Mouse (Mus musculus): ENCODE measurements around the gene Tmem19. TPM values are rescaled to one million over a fixed set of nuclear protein-coding genes. Genes with fewer than 3 reads are reported as not detected.

Tmem19 gene
- polyA plus RNA-seq, 1 experiment from 2014 or later: 47.4 TPM

- DNase-seq (ENCODE audit: low spot score): no peak
- H3K4me1 ChIP-seq (replicated peaks; ENCODE audit: insufficient read depth, low read length): no peaks in the 10 kb centered on the region
- WGBS: 8% methylated on average over 9 of the region's 9 CpGs
- peak overlapping the region; percentile 48 for H3K9ac ChIP-seq (ENCODE audit: low read depth, low read length)
- no peak for ATAC-seq (replicated peaks; ENCODE audit: low FRiP score, low read depth)
- no peaks in the 10 kb centered on the region for H3K9me3 ChIP-seq (replicated peaks; ENCODE audit: low read length)
- H3K27me3 ChIP-seq (ENCODE audit: insufficient read depth, low read length): no peaks in the 10 kb centered on the region
- TF ChIP-seq CTCF (IDR thresholded peaks at IDR 0.05; ENCODE audit: low read depth): no peak
- H3K36me3 ChIP-seq (ENCODE audit: insufficient read depth, low read length): no peaks in the 10 kb centered on the region
- H3K27ac ChIP-seq: peak overlapping the region; percentile 89
- H3K4me3 ChIP-seq (replicated peaks; ENCODE audit: low read depth, low read length): peak overlapping the region; percentile 42
- peak overlapping the region; percentile 63 for H3K4me2 ChIP-seq (ENCODE audit: low read length)
Observed at GRCm38 (mm10) chr10:115362623-115362964, 293 bp upstream of the Tmem19 start.

DNA sequence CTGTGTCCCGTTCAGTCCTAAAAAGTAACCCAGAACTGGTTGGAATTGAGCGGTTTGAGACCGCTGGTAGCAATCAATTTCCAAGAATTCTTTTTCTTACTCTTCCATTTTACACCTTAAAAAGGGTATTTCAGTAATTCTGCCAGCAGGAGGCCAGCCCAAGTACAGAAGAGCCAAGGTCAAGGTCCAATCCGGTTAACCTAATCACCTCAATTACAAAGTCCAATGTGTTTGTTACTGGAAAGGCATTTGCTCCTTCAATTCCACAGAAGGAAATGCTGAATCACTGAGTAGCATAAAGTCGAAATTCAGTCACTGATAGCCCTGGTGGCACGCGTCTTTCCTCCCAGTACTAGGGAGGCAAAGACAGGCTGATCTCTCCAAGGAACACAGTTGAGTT is 3.2 kb downstream of the Tmem19 start:
- no peak overlapping the region for H3K9ac ChIP-seq (ENCODE audit: low read depth, low read length)
- 0 out of 2 replicates have a peak, but pooled peaks cover 5% of the 10 kb centered on the region for H3K36me3 ChIP-seq (ENCODE audit: insufficient read depth, low read length)
- H3K27ac ChIP-seq: no peak overlapping the region
- no peaks in the 10 kb centered on the region for H3K27me3 ChIP-seq (ENCODE audit: insufficient read depth, low read length)
- no peaks in the 10 kb centered on the region for H3K4me1 ChIP-seq (replicated peaks; ENCODE audit: insufficient read depth, low read length)
- H3K4me3 ChIP-seq (replicated peaks; ENCODE audit: low read depth, low read length): no peak overlapping the region
- ATAC-seq (replicated peaks; ENCODE audit: low FRiP score, low read depth) (no peak), DNase-seq (ENCODE audit: low spot score) (peak; percentile 32)
- no peak overlapping the region for H3K4me2 ChIP-seq (ENCODE audit: low read length)
- WGBS: 87% methylated on average over 7 of the region's 7 CpGs
- TF ChIP-seq CTCF (IDR thresholded peaks at IDR 0.05; ENCODE audit: low read depth): peak; percentile 32; the same call in 1 of the 2 replicates
- H3K9me3 ChIP-seq (replicated peaks; ENCODE audit: low read length): no peaks in the 10 kb centered on the region

GRCm38 (mm10) chr10:115358216-115358919 is 3.9 kb downstream of the Tmem19 start:
- Histone ChIP-seq H3K4me1 (replicated peaks; ENCODE audit: insufficient read depth, low read length) (no peaks in the 10 kb centered on the region), H3K4me2 (ENCODE audit: low read length) (no peak overlapping the region), H3K27ac (no peak overlapping the region), H3K27me3 (ENCODE audit: insufficient read depth, low read length) (no peaks in the 10 kb centered on the region), H3K9ac (ENCODE audit: low read depth, low read length) (no peak overlapping the region), H3K4me3 (replicated peaks; ENCODE audit: low read depth, low read length) (no peak overlapping the region), H3K36me3 (ENCODE audit: insufficient read depth, low read length) (0 out of 2 replicates have a peak, but pooled peaks cover 5% of the 10 kb centered on the region), H3K9me3 (replicated peaks; ENCODE audit: low read length) (no peaks in the 10 kb centered on the region)
- no peak for TF ChIP-seq CTCF (IDR thresholded peaks at IDR 0.05; ENCODE audit: low read depth)
- ATAC-seq (replicated peaks; ENCODE audit: low FRiP score, low read depth) (no peak), DNase-seq (ENCODE audit: low spot score) (no peak)
- 88% methylated on average over 17 of the region's 17 CpGs for WGBS

DNA sequence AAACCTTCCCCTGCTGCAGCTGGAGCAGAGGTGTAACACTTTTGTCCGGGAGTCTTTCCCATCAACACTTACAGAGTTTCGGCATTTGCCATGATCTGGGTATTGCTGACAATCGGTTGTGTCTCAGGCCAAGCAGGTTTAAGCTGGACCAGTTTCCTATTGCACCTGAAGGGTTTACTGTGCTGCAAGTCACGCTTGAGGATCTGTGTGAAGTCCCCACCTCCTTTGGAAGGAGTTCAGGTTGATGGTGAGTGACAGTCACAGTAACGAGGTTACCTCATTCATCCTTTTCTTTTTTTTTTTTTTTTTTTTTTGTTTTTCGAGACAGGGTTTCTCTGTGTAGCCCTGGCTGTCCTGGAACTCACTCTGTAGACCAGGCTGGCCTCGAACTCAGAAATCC is 6.2 kb downstream of the Tmem19 start:
- ATAC-seq (replicated peaks; ENCODE audit: low FRiP score, low read depth) (no peak), DNase-seq (ENCODE audit: low spot score) (no peak)
- Histone ChIP-seq H3K9ac (ENCODE audit: low read depth, low read length) (no peak overlapping the region), H3K4me2 (ENCODE audit: low read length) (no peak overlapping the region), H3K4me3 (replicated peaks; ENCODE audit: low read depth, low read length) (no peak overlapping the region), H3K4me1 (replicated peaks; ENCODE audit: insufficient read depth, low read length) (no peaks in the 10 kb centered on the region), H3K27me3 (ENCODE audit: insufficient read depth, low read length) (no peaks in the 10 kb centered on the region), H3K9me3 (replicated peaks; ENCODE audit: low read length) (no peaks in the 10 kb centered on the region), H3K36me3 (ENCODE audit: insufficient read depth, low read length) (0 out of 2 replicates have a peak, but pooled peaks cover 5% of the 10 kb centered on the region), H3K27ac (no peak overlapping the region)
- TF ChIP-seq CTCF (IDR thresholded peaks at IDR 0.05; ENCODE audit: low read depth): no peak
- WGBS: 92% methylated on average over 6 of the region's 7 CpGs

GRCm38 (mm10) chr10:115355016-115355415 is 7.3 kb downstream of the Tmem19 start:
- H3K4me2 ChIP-seq (ENCODE audit: low read length): no peak overlapping the region
- 0 out of 2 replicates have a peak, but pooled peaks cover 1% of the 10 kb centered on the region for H3K4me1 ChIP-seq (replicated peaks; ENCODE audit: insufficient read depth, low read length)
- H3K9ac ChIP-seq (ENCODE audit: low read depth, low read length): no peak overlapping the region
- TF ChIP-seq CTCF (IDR thresholded peaks at IDR 0.05; ENCODE audit: low read depth): no peak
- no peak overlapping the region for H3K27ac ChIP-seq
- 92% methylated on average over 6 of the region's 6 CpGs for WGBS
- no peak overlapping the region for H3K4me3 ChIP-seq (replicated peaks; ENCODE audit: low read depth, low read length)
- no peaks in the 10 kb centered on the region for H3K9me3 ChIP-seq (replicated peaks; ENCODE audit: low read length)
- DNase-seq (ENCODE audit: low spot score): no peak
- 0 out of 2 replicates have a peak, but pooled peaks cover 5% of the 10 kb centered on the region for H3K36me3 ChIP-seq (ENCODE audit: insufficient read depth, low read length)
- ATAC-seq (replicated peaks; ENCODE audit: low FRiP score, low read depth): no peak
- no peaks in the 10 kb centered on the region for H3K27me3 ChIP-seq (ENCODE audit: insufficient read depth, low read length)

DNA sequence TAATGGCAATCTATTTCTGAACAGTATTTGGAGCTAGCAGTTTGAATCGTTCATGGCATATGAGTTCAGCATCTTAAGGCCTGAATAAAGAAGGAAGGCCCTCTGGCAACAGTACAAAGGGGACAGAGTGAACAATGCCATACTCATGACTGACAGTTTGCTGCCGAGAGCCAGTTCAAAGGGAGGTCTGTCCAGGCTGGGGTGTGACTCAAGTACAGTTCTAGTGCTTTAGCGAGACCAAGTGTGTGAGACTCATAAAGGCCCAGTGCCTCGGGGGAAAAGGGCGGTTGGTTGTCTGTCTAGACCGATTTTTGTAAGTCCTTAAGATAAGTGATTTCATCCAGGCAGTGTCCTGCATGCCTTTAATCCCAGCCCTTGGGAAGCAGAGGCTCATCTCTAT is 7.7 kb downstream of the Tmem19 start:
- no peaks in the 10 kb centered on the region for H3K27me3 ChIP-seq (ENCODE audit: insufficient read depth, low read length)
- no peak overlapping the region for H3K27ac ChIP-seq
- DNase-seq (ENCODE audit: low spot score) (no peak), ATAC-seq (replicated peaks; ENCODE audit: low FRiP score, low read depth) (no peak)
- H3K36me3 ChIP-seq (ENCODE audit: insufficient read depth, low read length): 0 out of 2 replicates have a peak, but pooled peaks cover 5% of the 10 kb centered on the region
- H3K9me3 ChIP-seq (replicated peaks; ENCODE audit: low read length): no peaks in the 10 kb centered on the region
- H3K4me3 ChIP-seq (replicated peaks; ENCODE audit: low read depth, low read length): no peak overlapping the region
- H3K4me1 ChIP-seq (replicated peaks; ENCODE audit: insufficient read depth, low read length): 0 out of 2 replicates have a peak, but pooled peaks cover 5% of the 10 kb centered on the region
- no peak overlapping the region for H3K9ac ChIP-seq (ENCODE audit: low read depth, low read length)
- no peak overlapping the region for H3K4me2 ChIP-seq (ENCODE audit: low read length)
- no peak for TF ChIP-seq CTCF (IDR thresholded peaks at IDR 0.05; ENCODE audit: low read depth)
- WGBS: 77% methylated on average over 6 of the region's 6 CpGs

Measured in kidney, postnatal 0 days (tissue).